Mouse (Mus musculus) neural tube, embryonic 15.5 days (tissue): ENCODE data around the gene Nxn. TPM values are rescaled to one million over a fixed set of nuclear protein-coding genes. Genes with fewer than 3 reads are reported as not detected.

Experiments
- ATAC-seq: fragments of 200-750 bp; cut with Nextera tagmentation; 2 replicates; pipeline ENCODE4 v1.8.0; 2017; ENCODE audit warnings: mild to moderate bottlenecking, moderate TSS enrichment, moderate library complexity; ENCODE audit not compliant: low FRiP score
- H3K27ac ChIP-seq: fragments of 300-500 bp; sonication (generic); replicated peaks from 2 replicates; pipeline ENCODE4 v1.5.1; 2015; ENCODE audit warnings: mild to moderate bottlenecking, inconsistent platforms
- H3K27me3 ChIP-seq: fragments of 300-500 bp; sonication (generic); replicated peaks from 2 replicates; pipeline ENCODE4 v1.6.1; 2015; ENCODE audit warnings: inconsistent platforms
- H3K36me3 ChIP-seq: fragments of 300-500 bp; sonication (generic); 2 replicates; pipeline ENCODE4 v1.6.1; 2015; ENCODE audit warnings: inconsistent platforms
- H3K4me1 ChIP-seq: fragments of 300-500 bp; sonication (generic); 2 replicates; pipeline ENCODE4 v1.6.1; 2015; ENCODE audit warnings: inconsistent platforms
- H3K4me2 ChIP-seq: fragments of 300-500 bp; sonication (generic); 2 replicates; pipeline ENCODE4 v1.6.1; 2015; ENCODE audit warnings: inconsistent platforms, mild to moderate bottlenecking, moderate library complexity
- H3K4me3 ChIP-seq: fragments of 300-500 bp; sonication (generic); replicated peaks from 2 replicates; pipeline ENCODE4 v1.5.1; 2015; ENCODE audit warnings: mild to moderate bottlenecking, inconsistent platforms
- H3K9ac ChIP-seq: fragments of 300-500 bp; sonication (generic); replicated peaks from 2 replicates; pipeline ENCODE4 v1.6.1; 2015; ENCODE audit warnings: mild to moderate bottlenecking, inconsistent platforms
- H3K9me3 ChIP-seq: fragments of 300-500 bp; sonication (generic); replicated peaks from 2 replicates; pipeline ENCODE4 v1.6.1; 2016; ENCODE audit warnings: inconsistent platforms
- WGBS: fragments of 180-500 bp; shearing (Covaris S2); methylation state at CpG from one replicate; pipeline ENCODE4 v1.1.7; 2015; ENCODE audit warnings: mixed read lengths; 5-methylcytosine and 5-hydroxymethylcytosine counted together
- polyA plus RNA-seq: library from polyadenylated mRNA; unstranded; fragments of >200 nt; fragmentation: Nextera tagmentation; extraction: Ambion mirVana; gene quantifications from 2 replicates; pipeline ENCODE4 v1.2.1, GENCODE M21; 2015

Nxn gene
- polyA plus RNA-seq, result 27.3 and 29.8 TPM in 2 replicates

DNA sequence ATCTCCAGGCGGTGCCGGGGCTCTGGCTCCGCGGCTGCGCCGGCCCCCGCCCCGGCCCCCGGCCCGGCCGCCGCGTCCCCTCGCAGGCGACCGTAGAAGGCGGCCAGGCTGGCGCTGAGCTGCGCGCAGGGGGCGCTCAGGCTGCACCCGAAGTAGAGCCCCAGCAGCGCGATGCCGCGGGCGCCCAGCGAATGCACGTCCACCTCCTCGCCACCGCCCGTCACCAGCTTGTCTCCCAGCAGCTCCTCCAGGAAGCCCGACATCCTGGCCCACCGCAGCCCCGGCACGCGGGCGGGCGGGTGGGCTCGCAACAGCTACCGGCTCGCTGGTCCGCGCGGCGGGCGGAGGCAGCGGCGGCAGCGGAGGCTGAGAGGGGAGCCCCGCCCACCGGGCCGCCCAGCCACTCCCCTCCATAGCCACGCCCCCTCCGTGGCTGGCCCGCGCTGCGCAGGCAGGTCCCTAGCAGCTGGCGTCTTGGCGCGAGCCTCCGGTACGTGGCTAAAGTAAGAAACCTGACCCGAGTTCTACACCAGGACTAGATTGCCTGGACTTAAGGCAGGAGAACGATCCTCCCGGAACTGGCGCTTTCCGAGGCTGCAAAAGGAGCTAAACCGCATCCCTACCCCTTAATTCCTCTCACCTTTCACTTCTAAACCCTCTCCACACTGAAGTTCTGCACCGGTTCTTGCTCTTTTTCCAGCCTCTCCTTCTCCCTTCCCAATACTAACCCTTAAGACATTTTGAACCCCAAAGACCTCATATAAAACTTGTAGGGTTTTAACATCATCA lies at the start of gene Nxn:
Gene Nxn (minus strand): TSS at position 343 of the 789 bp plus-strand sequence.
- 0% methylated on average over 51 of the region's 70 CpGs for WGBS
- Histone ChIP-seq H3K27ac (peak within 1 kb of the TSS; percentile 89), H3K4me3 (peak within 1 kb of the TSS; percentile 87), H3K4me2 (peak within 1 kb of the TSS; percentile 91), H3K36me3 (no peaks in the 10 kb centered on the region), H3K9me3 (no peaks in the 10 kb centered on the region), H3K4me1 (peaks cover 33% of the 10 kb centered on the region), H3K27me3 (no peaks in the 10 kb centered on the region), H3K9ac (peak within 1 kb of the TSS; percentile 77)
- ATAC-seq, result peak; percentile 85

DNA sequence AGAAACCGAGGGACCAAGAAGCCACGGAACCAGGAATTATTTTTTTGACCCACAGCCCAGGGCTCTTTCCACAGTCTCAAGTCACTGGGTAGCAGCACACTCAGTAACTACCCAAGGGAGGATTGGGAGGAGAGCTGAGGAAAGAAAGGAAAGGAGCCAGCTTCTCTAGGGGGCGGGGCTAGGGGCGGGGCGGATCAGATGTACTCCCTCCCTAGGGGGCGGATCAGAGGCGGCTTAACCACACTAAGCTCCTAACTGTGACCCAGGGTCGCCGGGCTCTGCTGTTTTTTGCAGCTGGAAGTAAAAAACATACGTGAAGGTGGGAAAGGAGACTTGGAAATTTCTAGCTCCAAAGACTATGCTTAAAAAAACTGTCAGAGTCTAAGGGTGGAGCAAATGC lies 47.3 kb upstream of the Nxn start:
- Histone ChIP-seq H3K9me3 (no peaks in the 10 kb centered on the region), H3K4me2 (no peak overlapping the region), H3K36me3 (peaks cover 22% of the 10 kb centered on the region), H3K27ac (no peak overlapping the region), H3K9ac (no peak overlapping the region), H3K4me1 (peaks cover 61% of the 10 kb centered on the region), H3K4me3 (no peak overlapping the region), H3K27me3 (no peaks in the 10 kb centered on the region)
- no peak for ATAC-seq
- 7% methylated on average over 10 of the region's 10 CpGs for WGBS

DNA sequence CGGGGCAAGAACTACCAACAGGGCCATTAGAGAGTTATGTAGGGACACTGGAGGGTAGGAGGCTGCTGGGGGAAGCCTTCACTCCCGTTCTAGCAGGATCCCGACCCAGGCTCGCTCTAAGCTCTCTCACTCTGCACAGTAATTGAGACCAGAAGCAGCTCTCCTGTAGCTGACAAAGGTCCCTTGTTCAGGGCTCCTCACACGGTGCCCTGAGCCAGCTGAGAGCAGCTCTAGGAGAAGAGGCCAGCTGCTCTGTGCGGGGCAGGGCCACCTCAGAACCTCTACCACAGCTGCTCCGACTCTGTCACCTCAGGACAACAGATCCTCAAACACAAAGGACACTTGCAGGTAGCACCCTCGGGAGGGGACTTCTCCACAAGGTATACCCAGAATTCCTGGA lies 46.5 kb upstream of the Nxn start:
- peaks cover 16% of the 10 kb centered on the region for H3K36me3 ChIP-seq
- H3K9ac ChIP-seq, result no peak overlapping the region
- no peak for ATAC-seq
- peaks cover 58% of the 10 kb centered on the region for H3K4me1 ChIP-seq
- H3K27ac ChIP-seq, result no peak overlapping the region; the same call in 1 of the 2 replicates
- WGBS, result 45% methylated on average over 8 of the region's 8 CpGs
- no peaks in the 10 kb centered on the region for H3K9me3 ChIP-seq
- H3K27me3 ChIP-seq, result no peaks in the 10 kb centered on the region
- H3K4me2 ChIP-seq, result no peak overlapping the region
- H3K4me3 ChIP-seq, result no peak overlapping the region

DNA sequence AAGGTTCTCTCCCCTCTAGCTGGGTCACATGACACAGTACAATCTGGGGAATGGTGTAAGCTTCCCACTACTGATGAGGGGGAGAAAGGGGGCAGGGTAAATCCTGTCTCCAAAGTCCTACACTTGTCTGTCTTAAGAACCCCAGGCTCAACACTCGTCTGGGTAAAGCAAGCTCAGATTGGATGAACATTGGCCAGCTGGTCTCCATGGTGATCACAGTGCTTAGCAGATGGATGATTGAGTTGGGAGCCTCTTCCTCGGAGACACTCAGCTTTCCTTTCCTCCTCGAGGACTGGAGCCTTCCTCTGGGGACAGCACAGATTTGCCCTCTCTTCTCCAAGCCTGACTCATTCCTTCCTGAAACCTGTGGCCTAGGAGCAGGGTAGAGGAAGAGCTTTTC lies 40.7 kb upstream of the Nxn start:
- H3K4me3 ChIP-seq, result no peak overlapping the region
- ATAC-seq, result no peak
- peaks cover 27% of the 10 kb centered on the region for H3K36me3 ChIP-seq
- H3K27ac ChIP-seq, result no peak overlapping the region; the same call in 1 of the 2 replicates
- peaks cover 57% of the 10 kb centered on the region for H3K4me1 ChIP-seq
- H3K9ac ChIP-seq, result no peak overlapping the region
- WGBS, result 15% methylated on average over 3 of the region's 3 CpGs
- H3K9me3 ChIP-seq, result no peaks in the 10 kb centered on the region
- no peak overlapping the region for H3K4me2 ChIP-seq
- no peaks in the 10 kb centered on the region for H3K27me3 ChIP-seq

DNA sequence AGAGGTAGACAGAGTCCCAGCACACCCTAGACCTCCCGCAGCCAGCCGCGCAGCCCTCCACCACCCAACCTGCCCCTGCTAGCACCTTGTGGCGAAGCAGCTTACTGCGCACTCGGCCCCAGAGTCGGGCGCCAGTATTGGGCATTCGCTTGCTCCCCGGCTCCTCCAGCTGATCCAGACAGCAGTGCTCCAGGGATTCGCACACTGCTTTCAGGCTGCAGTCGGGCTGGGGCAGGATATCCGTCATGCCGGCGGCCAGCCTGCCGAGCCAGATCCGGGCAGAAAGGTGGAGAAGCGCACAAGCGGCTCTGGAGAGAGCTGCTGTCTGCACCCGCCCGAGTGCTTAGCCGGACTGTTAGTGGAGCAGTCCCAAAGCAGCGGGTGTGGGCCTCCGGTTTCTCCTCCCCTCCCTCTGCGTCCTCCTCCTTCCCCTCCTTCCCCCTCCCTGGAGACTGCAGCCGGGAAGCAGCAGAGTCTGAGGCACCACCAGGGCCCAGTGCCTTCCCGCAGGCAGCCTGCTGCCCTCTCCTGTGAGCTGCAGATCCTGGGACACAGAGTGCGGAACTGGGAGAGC lies 38.0 kb upstream of the Nxn start:
- peak overlapping the region; percentile 30 for H3K4me3 ChIP-seq
- peaks cover 32% of the 10 kb centered on the region for H3K36me3 ChIP-seq
- H3K27ac ChIP-seq, result peak overlapping the region; percentile 79
- H3K4me2 ChIP-seq, result peak overlapping the region; percentile 49
- H3K4me1 ChIP-seq, result peaks cover 58% of the 10 kb centered on the region
- WGBS, result 13% methylated on average over 27 of the region's 28 CpGs
- peak overlapping the region; percentile 17 for H3K9ac ChIP-seq
- H3K27me3 ChIP-seq, result no peaks in the 10 kb centered on the region
- no peaks in the 10 kb centered on the region for H3K9me3 ChIP-seq
- ATAC-seq, result peak; percentile 29; the same call in 1 of the 2 replicates

DNA sequence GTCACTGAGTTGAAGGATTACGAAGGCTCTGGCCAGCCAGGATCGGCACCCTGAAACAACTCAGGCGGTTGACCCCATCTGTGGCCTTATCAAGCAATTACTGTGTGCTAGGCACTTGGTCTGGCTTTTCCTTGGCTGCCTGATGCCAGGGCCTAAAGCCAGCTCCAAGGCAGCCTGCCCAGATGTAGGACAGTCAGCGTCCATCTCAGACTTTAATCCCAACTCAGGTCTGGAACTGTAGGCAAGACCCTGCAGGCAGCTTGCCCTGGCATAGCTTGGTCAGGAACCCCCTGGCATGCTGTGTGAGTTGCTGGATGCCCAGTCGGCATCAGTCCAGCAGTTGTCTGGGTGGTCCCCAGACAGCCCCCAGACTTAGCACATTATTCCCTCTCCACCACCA lies 37.1 kb upstream of the Nxn start:
- no peaks in the 10 kb centered on the region for H3K27me3 ChIP-seq
- H3K4me1 ChIP-seq, result peaks cover 55% of the 10 kb centered on the region
- H3K9ac ChIP-seq, result no peak overlapping the region
- no peak overlapping the region for H3K4me3 ChIP-seq
- peak; percentile 23; the same call in 1 of the 2 replicates for ATAC-seq
- 66% methylated on average over 5 of the region's 5 CpGs for WGBS
- H3K27ac ChIP-seq, result no peak overlapping the region
- peak overlapping the region; percentile 49; the same call in 1 of the 2 replicates for H3K4me2 ChIP-seq
- peaks cover 33% of the 10 kb centered on the region for H3K36me3 ChIP-seq
- no peaks in the 10 kb centered on the region for H3K9me3 ChIP-seq

DNA sequence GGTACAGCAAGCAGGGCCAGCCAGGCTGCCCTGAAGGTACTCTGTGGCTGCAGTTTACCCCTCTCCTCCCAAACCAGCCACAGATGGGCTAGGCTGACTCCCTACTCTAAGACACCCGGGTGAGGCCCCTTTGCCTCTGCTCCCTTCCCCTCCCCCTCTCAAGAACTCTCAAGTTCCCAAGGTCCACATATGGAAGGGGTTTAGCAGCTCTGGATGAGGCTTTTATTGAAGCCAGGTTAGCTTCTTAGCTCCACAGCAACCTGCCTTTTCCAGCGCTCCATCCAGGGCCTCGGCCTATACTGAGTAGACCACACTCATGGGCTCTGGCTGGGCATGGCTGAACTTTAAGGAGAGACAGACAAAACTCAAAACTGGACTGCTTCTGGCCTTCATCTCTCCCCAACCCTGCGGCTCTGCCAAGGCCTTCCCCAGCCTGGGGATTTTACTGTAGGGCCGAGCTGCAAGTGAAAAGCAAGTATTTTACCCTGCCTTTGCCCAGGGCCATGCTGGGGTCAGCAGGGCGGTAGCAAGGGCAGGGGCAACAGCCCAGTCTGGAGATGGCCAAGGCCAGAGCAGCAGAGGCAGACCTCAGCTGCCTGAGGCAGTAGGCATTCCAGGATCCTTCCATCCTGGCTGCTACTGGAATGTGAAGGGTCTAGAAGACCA lies 31.2 kb upstream of the Nxn start:
- no peaks in the 10 kb centered on the region for H3K27me3 ChIP-seq
- H3K27ac ChIP-seq, result peak overlapping the region; percentile 49
- no peaks in the 10 kb centered on the region for H3K9me3 ChIP-seq
- ATAC-seq, result no peak
- no peak overlapping the region for H3K9ac ChIP-seq
- peaks cover 31% of the 10 kb centered on the region for H3K4me1 ChIP-seq
- 80% methylated on average over 6 of the region's 6 CpGs for WGBS
- no peak overlapping the region for H3K4me2 ChIP-seq
- H3K4me3 ChIP-seq, result no peak overlapping the region
- H3K36me3 ChIP-seq, result peaks cover 26% of the 10 kb centered on the region

DNA sequence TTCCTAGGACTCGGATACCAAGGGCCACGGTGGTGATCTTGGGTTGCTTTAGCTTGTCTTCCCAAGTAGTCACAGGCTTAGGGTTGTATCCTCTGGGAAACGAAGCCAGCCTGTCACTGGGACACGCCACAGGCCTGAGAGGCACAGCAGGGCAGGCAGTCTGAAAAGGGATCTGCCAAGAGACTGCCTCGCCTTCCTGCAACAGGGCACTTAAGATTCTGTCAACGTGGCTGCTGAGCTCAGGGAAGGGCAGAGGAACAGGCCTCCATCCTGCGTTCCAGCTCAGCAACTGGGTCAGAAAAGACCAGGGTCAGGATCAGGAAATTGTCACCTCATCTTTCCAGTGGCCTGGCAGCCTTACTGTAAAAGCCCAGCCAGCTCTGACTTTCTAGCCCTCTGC lies 30.6 kb upstream of the Nxn start:
- no peak overlapping the region for H3K9ac ChIP-seq
- no peak for ATAC-seq
- 63% methylated on average over 7 of the region's 7 CpGs for WGBS

DNA sequence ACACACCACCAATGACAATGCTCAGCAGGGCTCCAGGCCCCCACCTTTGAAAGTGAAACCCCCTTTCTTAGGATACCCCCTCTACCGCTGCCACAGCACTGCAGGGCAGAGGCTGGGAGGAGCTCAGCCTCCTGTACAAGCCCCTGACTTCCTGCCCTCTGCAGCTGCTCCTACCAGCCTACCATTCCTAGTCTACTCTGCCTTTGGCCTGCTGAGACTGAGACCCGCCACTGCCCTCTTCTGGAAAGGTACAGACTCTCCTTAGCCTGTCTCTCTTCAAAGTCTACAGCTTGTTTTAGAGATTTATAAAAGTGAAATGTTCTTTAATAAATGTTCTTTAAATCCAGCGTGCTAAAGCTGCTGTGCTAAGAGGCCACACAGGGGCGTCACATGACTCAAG lies 30.1 kb upstream of the Nxn start:
- Histone ChIP-seq H3K27ac (no peak overlapping the region), H3K36me3 (peaks cover 35% of the 10 kb centered on the region), H3K9ac (no peak overlapping the region), H3K4me1 (peaks cover 23% of the 10 kb centered on the region), H3K4me2 (no peak overlapping the region), H3K9me3 (no peaks in the 10 kb centered on the region), H3K4me3 (no peak overlapping the region), H3K27me3 (no peaks in the 10 kb centered on the region)
- WGBS, result 77% methylated on average over 4 of the region's 4 CpGs
- no peak for ATAC-seq

More for the DNA sequence above, 30.6 kb upstream of the Nxn start:
- Histone ChIP-seq H3K4me1 (peaks cover 25% of the 10 kb centered on the region), H3K27me3 (no peaks in the 10 kb centered on the region), H3K9me3 (no peaks in the 10 kb centered on the region), H3K4me3 (no peak overlapping the region), H3K36me3 (peaks cover 31% of the 10 kb centered on the region), H3K27ac (peak overlapping the region; percentile 49), H3K4me2 (no peak overlapping the region)

DNA sequence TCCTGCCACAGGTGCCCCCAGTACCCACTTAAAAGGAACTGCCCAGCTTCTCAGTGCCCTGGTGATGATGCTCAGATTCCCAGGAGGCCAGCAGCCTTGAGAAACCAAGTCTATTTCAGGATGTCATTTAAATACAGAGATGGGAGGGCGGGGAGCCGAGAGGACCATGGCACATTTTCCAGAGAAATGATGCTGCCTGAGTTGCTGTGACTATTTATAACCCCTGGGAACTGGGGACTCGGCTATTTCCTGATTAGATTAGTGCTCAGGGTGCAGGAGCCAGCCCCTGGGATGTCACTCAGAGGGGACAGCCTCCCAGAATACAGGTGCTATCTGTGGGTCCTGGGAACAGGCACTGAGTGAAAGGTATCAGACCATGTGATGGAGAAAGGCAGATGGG lies 28.8 kb upstream of the Nxn start:
- no peaks in the 10 kb centered on the region for H3K27me3 ChIP-seq
- no peak overlapping the region for H3K4me3 ChIP-seq
- ATAC-seq, result no peak
- no peak overlapping the region for H3K4me2 ChIP-seq
- peaks cover 23% of the 10 kb centered on the region for H3K4me1 ChIP-seq
- WGBS, result 71% methylated on average over 3 of the region's 3 CpGs
- H3K9me3 ChIP-seq, result no peaks in the 10 kb centered on the region
- peaks cover 37% of the 10 kb centered on the region for H3K36me3 ChIP-seq
- no peak overlapping the region; the same call in 1 of the 2 replicates for H3K27ac ChIP-seq
- no peak overlapping the region for H3K9ac ChIP-seq

DNA sequence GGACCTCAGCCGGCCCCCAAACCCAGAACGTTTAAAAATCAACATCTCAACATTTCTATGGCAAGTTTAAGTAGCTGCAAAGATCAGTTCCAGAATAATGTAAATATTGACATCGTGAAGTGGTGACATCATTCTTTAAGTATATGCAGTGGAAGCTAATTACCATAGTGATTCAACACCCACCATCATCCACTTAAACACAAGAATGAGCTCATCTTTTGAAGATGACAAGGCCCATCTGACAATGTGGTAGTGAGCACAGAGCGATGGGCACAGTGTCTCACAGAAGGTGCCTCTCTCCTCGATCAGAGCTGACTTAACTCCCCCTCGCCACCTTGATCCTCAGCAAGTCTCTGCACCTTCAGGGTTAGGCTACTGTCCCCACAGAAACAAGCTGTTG lies 26.8 kb upstream of the Nxn start:
- Histone ChIP-seq H3K36me3 (peaks cover 49% of the 10 kb centered on the region), H3K4me3 (no peak overlapping the region), H3K4me1 (peaks cover 20% of the 10 kb centered on the region), H3K27me3 (no peaks in the 10 kb centered on the region), H3K9me3 (no peaks in the 10 kb centered on the region), H3K9ac (no peak overlapping the region; the same call in 1 of the 2 replicates), H3K4me2 (no peak overlapping the region), H3K27ac (no peak overlapping the region)
- WGBS, result 82% methylated on average over 6 of the region's 6 CpGs
- no peak for ATAC-seq
